Mouse (Mus musculus) gastrocnemius, adult 8-10 months (tissue): ENCODE data around the gene Pnpla6. TPM values are rescaled to one million over a fixed set of nuclear protein-coding genes. Genes with fewer than 3 reads are reported as not detected.

Experiments
- DNase-seq, 2 experiments: peaks; one replicate each; pipeline ENCODE4 v3.0.0; 2022; ENCODE audit warnings: low spot score in 2 of 2
- total RNA-seq, 4 experiments: library from RNA; stranded (reverse); gene quantifications; 2 replicates each; pipeline ENCODE4 v1.2.4; 2022

The Pnpla6 gene
- total RNA-seq = 1 to 10 TPM; 5.8 to 9.8 (median 7.9) TPM

- DNase-seq = peak; percentile 84
Measured at GRCm38 (mm10) chr8:3515260-3515671, at the start of gene Pnpla6. TSS of gene Pnpla6 (plus strand) at chr8:3515384.

GRCm38 (mm10) chr8:3467006-3467885 lies 47.9 kb upstream of the Pnpla6 start, which contains the start of gene Pex11g:
TSS of gene Pex11g (minus strand) at chr8:3467680.
- DNase-seq = peak; percentile 95 to 96

- DNase-seq = no peak
Measured at GRCm38 (mm10) chr8:3467886-3468545, 47.2 kb upstream of the Pnpla6 start.

GRCm38 (mm10) chr8:3468838-3469237 lies 46.3 kb upstream of the Pnpla6 start:
- DNase-seq = no peak

- no peak for DNase-seq
Measured at GRCm38 (mm10) chr8:3470562-3470961, 44.6 kb upstream of the Pnpla6 start, which contains the start of gene Tex45. TSS of gene Tex45 (plus strand) at chr8:3470862.

GRCm38 (mm10) chr8:3475715-3476429 lies 39.3 kb upstream of the Pnpla6 start:
- no peak for DNase-seq

GRCm38 (mm10) chr8:3480221-3480785 lies 34.9 kb upstream of the Pnpla6 start:
- DNase-seq = no peak

GRCm38 (mm10) chr8:3481605-3482004 lies 33.6 kb upstream of the Pnpla6 start:
- DNase-seq = no peak

GRCm38 (mm10) chr8:3482240-3482740 lies 32.9 kb upstream of the Pnpla6 start:
- no peak for DNase-seq

- no peak for DNase-seq
Measured at GRCm38 (mm10) chr8:3483546-3483945, 31.6 kb upstream of the Pnpla6 start.

- no peak for DNase-seq
Measured at GRCm38 (mm10) chr8:3485192-3485591, 30.0 kb upstream of the Pnpla6 start.

GRCm38 (mm10) chr8:3492901-3493844 lies 22.0 kb upstream of the Pnpla6 start, which contains the start of gene Zfp358:
TSS of gene Zfp358 (plus strand) at chr8:3493138.
- DNase-seq = peak; percentile 50 to 67

GRCm38 (mm10) chr8:3493845-3494208 lies 21.4 kb upstream of the Pnpla6 start:
- no peak for DNase-seq

GRCm38 (mm10) chr8:3495578-3496427 lies 19.4 kb upstream of the Pnpla6 start:
- no peak for DNase-seq

- no peak for DNase-seq
Measured at GRCm38 (mm10) chr8:3496428-3496748, 18.8 kb upstream of the Pnpla6 start.

GRCm38 (mm10) chr8:3498583-3498982 lies 16.6 kb upstream of the Pnpla6 start:
- no peak for DNase-seq

- no peak for DNase-seq
Measured at GRCm38 (mm10) chr8:3499751-3500150, 15.4 kb upstream of the Pnpla6 start.

GRCm38 (mm10) chr8:3500235-3501090 lies 14.7 kb upstream of the Pnpla6 start, which contains the start of gene Mcoln1:
TSS of gene Mcoln1 (plus strand) at chr8:3500457.
- DNase-seq = peak; percentile 97 to 98
